Mouse (Mus musculus): Measurements from ENCODE around the gene Son. TPM values are rescaled to one million over a fixed set of nuclear protein-coding genes. Genes with fewer than 3 reads are reported as not detected.

Son gene
- polyA plus RNA-seq, 1 experiment, result 200 TPM

GRCm38 (mm10) chr16:91649246-91649645 lies 1.9 kb downstream of the Son start:
- 25% methylated on average over 3 of the region's 3 CpGs for WGBS
- DNase-seq, result no peak

DNA sequence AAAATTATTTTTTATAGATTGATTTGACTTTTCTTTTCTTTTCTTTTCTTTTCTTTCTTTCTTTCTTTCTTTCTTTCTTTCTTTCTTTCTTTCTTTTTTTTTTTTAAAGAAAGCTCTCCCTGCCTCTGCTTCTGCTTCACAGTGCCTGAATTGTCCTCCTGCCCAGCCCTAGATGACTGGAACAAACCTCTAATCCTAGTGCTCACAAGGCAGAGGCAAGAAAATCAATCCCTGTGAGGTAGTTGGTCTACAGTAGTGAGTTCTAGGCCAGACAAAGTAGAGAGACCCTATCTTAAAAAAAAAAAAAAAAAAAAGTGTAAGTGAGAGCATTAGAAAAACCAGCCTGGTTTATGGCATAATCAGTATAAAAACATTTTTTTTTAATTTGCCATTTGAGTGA lies 2.5 kb downstream of the Son start:
- TF ChIP-seq CTCF (IDR thresholded peaks at IDR 0.05; ENCODE audit: insufficient read depth, low read length) (no peak), POLR2A (IDR thresholded peaks at IDR 0.05; ENCODE audit: borderline replicate concordance, extremely low read depth, low read depth, low read length) (no peak)
- DNase-seq, result no peak
- no peak overlapping the region for H3K4me3 ChIP-seq (replicated peaks; ENCODE audit: extremely low read depth, low read depth, low read length)
- no peaks in the 10 kb centered on the region for H3K4me1 ChIP-seq (ENCODE audit: control insufficient read depth, insufficient read depth, low read length)

More at GRCm38 (mm10) chr16:91649246-91649645, 1.9 kb downstream of the Son start:
- no peaks in the 10 kb centered on the region for H3K4me1 ChIP-seq (ENCODE audit: control insufficient read depth, insufficient read depth, low read length)
- TF ChIP-seq CTCF (IDR thresholded peaks at IDR 0.05; ENCODE audit: insufficient read depth, low read length), result no peak
- TF ChIP-seq POLR2A (IDR thresholded peaks at IDR 0.05; ENCODE audit: borderline replicate concordance, extremely low read depth, low read depth, low read length), result no peak
- H3K4me3 ChIP-seq (replicated peaks; ENCODE audit: extremely low read depth, low read depth, low read length), result no peak overlapping the region

DNA sequence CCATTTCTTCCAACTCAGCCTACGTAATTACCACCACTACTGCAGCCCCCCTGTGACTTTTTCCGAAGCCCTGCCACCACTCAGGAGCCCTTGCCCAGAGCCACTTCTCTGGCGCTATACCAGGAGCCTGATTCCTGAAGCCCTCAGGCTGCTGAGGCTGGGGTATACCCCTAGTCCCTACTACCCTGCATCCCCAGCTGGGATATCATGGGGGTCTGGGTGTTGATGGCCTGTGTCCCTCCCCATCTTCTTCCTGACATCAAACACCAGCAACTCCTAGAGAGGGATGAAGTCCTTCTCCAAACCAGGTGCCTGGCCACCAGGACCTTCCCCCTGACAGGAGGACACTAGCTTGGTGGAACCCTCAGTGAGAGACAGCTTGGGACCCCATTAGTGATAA lies 4.9 kb downstream of the Son start:
- no peak for DNase-seq
- WGBS, result 97% methylated on average over 3 of the region's 3 CpGs
- no peak overlapping the region for H3K4me3 ChIP-seq (replicated peaks; ENCODE audit: extremely low read depth, low read depth, low read length)
- TF ChIP-seq CTCF (IDR thresholded peaks at IDR 0.05; ENCODE audit: insufficient read depth, low read length), result no peak
- no peak for TF ChIP-seq POLR2A (IDR thresholded peaks at IDR 0.05; ENCODE audit: borderline replicate concordance, extremely low read depth, low read depth, low read length)
- H3K4me1 ChIP-seq (ENCODE audit: control insufficient read depth, insufficient read depth, low read length), result no peaks in the 10 kb centered on the region

DNA sequence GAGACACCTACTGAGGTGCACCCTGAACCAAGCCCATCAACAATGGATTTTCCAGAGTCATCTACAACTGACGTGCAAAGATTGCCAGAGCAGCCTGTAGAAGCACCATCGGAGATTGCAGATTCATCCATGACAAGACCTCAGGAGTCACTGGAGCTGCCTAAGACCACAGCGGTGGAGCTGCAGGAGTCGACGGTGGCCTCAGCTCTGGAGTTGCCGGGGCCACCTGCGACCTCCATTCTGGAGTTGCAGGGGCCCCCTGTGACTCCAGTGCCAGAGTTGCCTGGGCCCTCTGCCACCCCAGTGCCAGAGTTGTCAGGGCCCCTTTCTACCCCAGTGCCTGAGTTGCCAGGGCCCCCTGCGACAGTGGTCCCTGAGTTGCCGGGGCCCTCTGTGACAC lies 8.0 kb downstream of the Son start:
- no peak for DNase-seq
- no peaks in the 10 kb centered on the region for H3K4me1 ChIP-seq (ENCODE audit: control insufficient read depth, insufficient read depth, low read length)
- no peak overlapping the region for H3K4me3 ChIP-seq (replicated peaks; ENCODE audit: extremely low read depth, low read depth, low read length)
- TF ChIP-seq CTCF (IDR thresholded peaks at IDR 0.05; ENCODE audit: insufficient read depth, low read length) (no peak), POLR2A (IDR thresholded peaks at IDR 0.05; ENCODE audit: borderline replicate concordance, extremely low read depth, low read depth, low read length) (no peak)
- WGBS, result 94% methylated on average over 9 of the region's 9 CpGs

DNA sequence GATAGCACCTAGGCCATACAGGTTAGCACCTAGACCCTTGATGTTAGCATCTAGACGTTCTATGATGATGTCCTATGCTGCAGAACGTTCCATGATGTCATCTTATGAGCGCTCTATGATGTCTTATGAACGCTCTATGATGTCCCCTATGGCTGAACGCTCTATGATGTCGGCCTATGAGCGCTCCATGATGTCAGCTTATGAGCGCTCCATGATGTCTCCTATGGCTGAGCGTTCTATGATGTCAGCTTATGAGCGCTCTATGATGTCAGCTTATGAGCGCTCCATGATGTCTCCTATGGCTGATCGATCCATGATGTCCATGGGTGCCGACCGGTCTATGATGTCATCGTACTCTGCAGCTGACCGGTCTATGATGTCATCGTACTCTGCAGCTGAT lies 10.0 kb downstream of the Son start:
- WGBS, result 98% methylated on average over 17 of the region's 17 CpGs
- DNase-seq, result no peak

DNA sequence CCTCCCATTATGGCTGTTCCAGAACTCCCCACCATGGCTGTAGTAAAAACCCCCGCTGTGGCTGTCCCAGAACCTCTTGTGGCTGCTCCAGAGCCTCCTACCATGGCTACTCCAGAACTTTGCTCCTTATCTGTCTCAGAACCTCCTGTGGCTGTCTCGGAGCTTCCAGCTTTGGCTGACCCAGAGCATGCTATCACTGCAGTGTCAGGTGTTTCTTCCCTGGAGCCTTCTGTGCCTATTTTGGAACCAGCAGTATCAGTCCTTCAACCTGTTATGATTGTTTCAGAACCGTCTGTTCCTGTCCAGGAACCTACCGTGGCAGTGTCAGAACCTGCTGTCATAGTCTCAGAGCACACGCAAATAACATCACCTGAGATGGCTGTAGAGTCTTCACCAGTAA lies 11.2 kb downstream of the Son start:
- Histone ChIP-seq H3K4me3 (replicated peaks; ENCODE audit: extremely low read depth, low read depth, low read length) (no peak overlapping the region), H3K4me1 (ENCODE audit: control insufficient read depth, insufficient read depth, low read length) (no peaks in the 10 kb centered on the region; the same call in 1 of the 2 replicates)
- TF ChIP-seq CTCF (IDR thresholded peaks at IDR 0.05; ENCODE audit: insufficient read depth, low read length) (no peak), POLR2A (IDR thresholded peaks at IDR 0.05; ENCODE audit: borderline replicate concordance, extremely low read depth, low read depth, low read length) (no peak)
- 85% methylated on average over 5 of the region's 5 CpGs for WGBS
- DNase-seq, result no peak

More for the DNA sequence above, 10.0 kb downstream of the Son start:
- TF ChIP-seq POLR2A (IDR thresholded peaks at IDR 0.05; ENCODE audit: borderline replicate concordance, extremely low read depth, low read depth, low read length) (no peak), CTCF (IDR thresholded peaks at IDR 0.05; ENCODE audit: insufficient read depth, low read length) (no peak)
- Histone ChIP-seq H3K4me3 (replicated peaks; ENCODE audit: extremely low read depth, low read depth, low read length) (no peak overlapping the region), H3K4me1 (ENCODE audit: control insufficient read depth, insufficient read depth, low read length) (no peaks in the 10 kb centered on the region; the same call in 1 of the 2 replicates)

DNA sequence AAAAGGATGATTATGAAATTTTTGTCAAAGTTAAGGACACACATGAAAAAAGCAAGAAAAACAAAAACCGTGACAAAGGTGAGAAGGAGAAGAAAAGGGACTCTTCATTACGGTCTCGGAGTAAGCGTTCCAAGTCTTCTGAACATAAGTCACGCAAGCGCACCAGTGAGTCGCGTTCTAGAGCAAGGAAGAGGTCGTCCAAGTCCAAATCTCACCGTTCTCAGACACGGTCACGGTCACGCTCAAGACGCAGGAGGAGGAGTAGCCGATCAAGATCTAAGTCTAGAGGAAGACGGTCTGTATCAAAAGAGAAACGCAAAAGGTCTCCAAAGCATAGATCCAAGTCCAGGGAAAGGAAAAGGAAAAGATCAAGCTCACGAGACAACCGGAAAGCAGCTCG lies 12.5 kb downstream of the Son start:
- DNase-seq, result no peak
- no peak for TF ChIP-seq CTCF (IDR thresholded peaks at IDR 0.05; ENCODE audit: insufficient read depth, low read length)
- TF ChIP-seq POLR2A (IDR thresholded peaks at IDR 0.05; ENCODE audit: borderline replicate concordance, extremely low read depth, low read depth, low read length), result no peak
- Histone ChIP-seq H3K4me1 (ENCODE audit: control insufficient read depth, insufficient read depth, low read length) (no peaks in the 10 kb centered on the region; the same call in 1 of the 2 replicates), H3K4me3 (replicated peaks; ENCODE audit: extremely low read depth, low read depth, low read length) (no peak overlapping the region)
- 96% methylated on average over 20 of the region's 20 CpGs for WGBS

DNA sequence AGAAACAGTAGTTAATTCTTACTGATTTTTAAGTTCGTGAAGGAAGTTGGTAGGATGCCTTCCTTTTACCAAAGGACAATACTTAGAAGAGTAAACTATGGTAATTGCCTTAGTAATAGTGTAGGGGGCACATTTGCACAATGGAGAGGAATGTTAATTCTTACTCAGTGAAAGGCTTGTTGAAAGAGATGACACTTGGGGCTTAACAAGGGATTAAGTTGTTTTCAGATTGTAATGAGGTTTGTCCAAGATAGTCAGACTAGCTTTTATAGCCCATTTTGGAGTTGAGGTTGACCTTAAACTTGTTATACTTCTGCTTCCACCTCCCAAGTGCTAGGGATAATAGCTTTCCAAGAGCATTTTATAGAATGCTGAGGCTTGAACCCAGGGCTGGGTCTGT lies 14.1 kb downstream of the Son start:
- WGBS, result 38% methylated on average over 1 of the region's 1 CpGs
- DNase-seq, result no peak
- Histone ChIP-seq H3K4me1 (ENCODE audit: control insufficient read depth, insufficient read depth, low read length) (no peaks in the 10 kb centered on the region; the same call in 1 of the 2 replicates), H3K4me3 (replicated peaks; ENCODE audit: extremely low read depth, low read depth, low read length) (no peak overlapping the region)
- TF ChIP-seq CTCF (IDR thresholded peaks at IDR 0.05; ENCODE audit: insufficient read depth, low read length) (no peak), POLR2A (IDR thresholded peaks at IDR 0.05; ENCODE audit: borderline replicate concordance, extremely low read depth, low read depth, low read length) (no peak)

- DNase-seq, result no peak
- 89% methylated on average over 16 of the region's 16 CpGs for WGBS
- Histone ChIP-seq H3K4me1 (ENCODE audit: control insufficient read depth, insufficient read depth, low read length) (no peaks in the 10 kb centered on the region; the same call in 1 of the 2 replicates), H3K4me3 (replicated peaks; ENCODE audit: extremely low read depth, low read depth, low read length) (no peak overlapping the region)
- TF ChIP-seq CTCF (IDR thresholded peaks at IDR 0.05; ENCODE audit: insufficient read depth, low read length), result no peak
- TF ChIP-seq POLR2A (IDR thresholded peaks at IDR 0.05; ENCODE audit: borderline replicate concordance, extremely low read depth, low read depth, low read length), result no peak
Observed at GRCm38 (mm10) chr16:91662336-91662735, 15.0 kb downstream of the Son start.

DNA sequence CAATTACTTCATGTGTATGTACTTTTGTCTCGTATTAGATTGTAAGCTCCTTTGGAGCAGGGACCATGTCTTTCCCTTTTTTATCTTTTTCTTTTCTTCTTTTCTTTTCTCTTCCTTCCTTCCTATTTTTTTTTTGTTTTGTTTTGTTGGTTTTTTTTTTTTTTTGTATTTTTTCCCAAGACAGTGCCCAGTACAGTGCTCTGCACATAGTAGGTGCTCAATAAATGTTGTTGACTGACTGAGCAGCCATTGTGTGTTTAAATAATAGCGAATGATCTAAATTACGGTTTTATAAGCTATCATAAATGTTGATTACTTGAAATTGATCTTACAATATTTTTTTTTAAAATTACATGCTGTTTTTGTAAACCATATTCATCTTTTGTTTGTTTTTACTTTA lies 16.5 kb downstream of the Son start:
- H3K4me3 ChIP-seq (replicated peaks; ENCODE audit: extremely low read depth, low read depth, low read length), result no peak overlapping the region
- TF ChIP-seq POLR2A (IDR thresholded peaks at IDR 0.05; ENCODE audit: borderline replicate concordance, extremely low read depth, low read depth, low read length) (no peak), CTCF (IDR thresholded peaks at IDR 0.05; ENCODE audit: insufficient read depth, low read length) (no peak)
- no peaks in the 10 kb centered on the region; the same call in 1 of the 2 replicates for H3K4me1 ChIP-seq (ENCODE audit: control insufficient read depth, insufficient read depth, low read length)
- DNase-seq, result no peak
- WGBS, result 89% methylated on average over 3 of the region's 3 CpGs

Data from lung, adult 2 months (tissue).